Mouse (Mus musculus) adrenal gland, postnatal 0 days (tissue): Measurements from ENCODE around the gene Ppef1. TPM values are rescaled to one million over a fixed set of nuclear protein-coding genes. Genes with fewer than 3 reads are reported as not detected.

ENCODE experiments used
- polyA plus RNA-seq: library from polyadenylated mRNA; unstranded; fragments of >200 nt; fragmentation: Nextera tagmentation; extraction: Ambion mirVana; gene quantifications from 2 replicates; pipeline ENCODE4 v1.2.1, GENCODE M21; 2015

The Ppef1 gene
- 0.14 TPM in 1 of 2 replicates, not detected in the other for polyA plus RNA-seq

GRCm38 (mm10) chrX:160735650-160736049 lies at the start of gene Ppef1:
Gene Ppef1 (minus strand): TSS chrX:160735765.

GRCm38 (mm10) chrX:160767713-160768112 lies 32.1 kb upstream of the Ppef1 start, which contains the start of gene Rs1:
Gene Rs1 (plus strand): TSS chrX:160768013.

Other genes starting within 250 kb of the Ppef1 start
- 7.8 and 11.2 TPM in 2 replicates for gene Phka2, start 233.6 kb downstream of the Ppef1 start, polyA plus RNA-seq
- not detected in 2 replicates for gene Rs1, start 32.2 kb upstream of the Ppef1 start, polyA plus RNA-seq
- 0.06 and 0.12 TPM in 2 replicates for gene Gja6, start 171.3 kb upstream of the Ppef1 start, polyA plus RNA-seq